Mouse (Mus musculus): ENCODE data around the gene Erbb4.

The Erbb4 gene

GRCm38 (mm10) chr1:69024858-69025257 lies 83.0 kb downstream of the Erbb4 start:
- no peak for DNase-seq (ENCODE audit: low spot score in 2 of 2)

- no peak for DNase-seq (ENCODE audit: low spot score in 2 of 2)
Observed at GRCm38 (mm10) chr1:69023157-69023925, 84.5 kb downstream of the Erbb4 start.

DNA sequence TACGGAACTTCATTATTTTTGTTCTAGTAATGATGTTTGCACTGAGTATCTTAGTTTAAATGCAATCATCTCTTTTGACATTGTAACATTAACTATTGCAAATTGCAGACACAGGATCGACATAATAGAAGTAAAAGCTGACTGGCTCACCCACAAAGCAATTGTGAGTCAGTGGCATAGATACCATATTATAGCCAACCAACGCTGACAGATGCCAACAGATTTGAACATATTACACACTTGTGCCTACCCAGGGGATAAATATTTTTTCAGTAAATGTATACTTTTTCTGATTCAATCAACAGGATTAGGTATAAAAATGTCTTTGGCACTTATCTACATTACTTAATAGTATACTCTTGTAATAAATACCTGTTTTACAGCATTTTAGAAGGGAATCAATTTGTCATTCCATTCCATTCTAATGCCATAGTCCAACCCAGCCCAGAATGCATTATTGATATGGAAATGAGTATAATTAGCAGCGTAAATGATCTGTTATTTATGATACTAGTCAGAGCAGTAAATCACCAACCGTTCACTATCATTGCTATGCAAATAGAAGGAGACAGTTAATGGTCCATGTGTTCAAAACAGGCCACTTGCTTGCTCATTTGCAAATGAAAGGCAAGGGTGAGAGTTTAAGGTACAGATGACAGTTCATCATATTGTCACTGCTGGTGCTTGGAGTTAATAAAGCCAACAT lies 97.9 kb downstream of the Erbb4 start:
- DNase-seq (ENCODE audit: low spot score in 2 of 2), result no peak

GRCm38 (mm10) chr1:69001371-69001770 lies 106.5 kb downstream of the Erbb4 start:
- DNase-seq (ENCODE audit: low spot score in 2 of 2), result no peak

- DNase-seq (ENCODE audit: low spot score in 2 of 2), result no peak
Observed at GRCm38 (mm10) chr1:68979251-68979650, 128.6 kb downstream of the Erbb4 start.

DNA sequence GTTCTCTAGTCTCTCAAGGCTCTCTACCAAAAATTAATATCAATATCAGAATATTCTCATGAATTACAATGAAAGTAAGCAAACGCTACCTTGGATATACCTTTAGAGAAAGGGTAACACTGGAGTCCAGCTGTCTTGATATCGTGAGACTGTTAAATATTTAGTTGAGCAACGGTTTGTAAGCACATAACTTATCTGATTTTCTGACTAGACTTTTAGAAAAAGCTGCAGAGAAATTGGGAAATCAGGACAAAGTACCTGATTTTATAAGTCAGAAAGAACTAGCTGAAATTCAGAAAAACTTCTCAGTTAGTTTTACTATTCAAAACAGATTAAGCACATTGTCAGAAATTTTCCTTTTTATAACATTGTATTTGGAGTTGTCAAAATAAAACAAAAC lies 129.3 kb downstream of the Erbb4 start:
- DNase-seq (ENCODE audit: low spot score in 2 of 2), result no peak

- DNase-seq (ENCODE audit: low spot score in 2 of 2), result no peak
Observed at GRCm38 (mm10) chr1:68973355-68974127, 134.3 kb downstream of the Erbb4 start.

DNA sequence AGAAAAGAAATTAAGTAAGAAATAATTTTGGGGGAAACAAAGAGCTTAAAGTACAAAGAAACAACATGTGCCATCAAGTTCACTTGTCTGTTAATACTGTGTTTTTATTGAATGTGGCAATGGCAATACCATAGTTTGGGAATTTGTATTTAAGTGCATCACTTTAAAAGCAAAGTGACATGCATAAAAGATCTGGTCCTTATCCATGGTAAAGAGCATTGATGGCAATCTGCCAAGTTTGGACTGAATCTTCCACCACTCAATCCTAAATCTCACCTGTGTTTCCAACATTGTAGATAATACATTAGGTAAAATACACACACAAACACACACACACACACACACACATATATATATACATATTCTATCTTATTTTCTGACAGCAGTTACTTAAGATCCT lies 143.7 kb downstream of the Erbb4 start:
- DNase-seq (ENCODE audit: low spot score in 2 of 2), result no peak

GRCm38 (mm10) chr1:68961365-68962116 lies 146.3 kb downstream of the Erbb4 start:
- DNase-seq (ENCODE audit: low spot score in 2 of 2), result no peak

DNA sequence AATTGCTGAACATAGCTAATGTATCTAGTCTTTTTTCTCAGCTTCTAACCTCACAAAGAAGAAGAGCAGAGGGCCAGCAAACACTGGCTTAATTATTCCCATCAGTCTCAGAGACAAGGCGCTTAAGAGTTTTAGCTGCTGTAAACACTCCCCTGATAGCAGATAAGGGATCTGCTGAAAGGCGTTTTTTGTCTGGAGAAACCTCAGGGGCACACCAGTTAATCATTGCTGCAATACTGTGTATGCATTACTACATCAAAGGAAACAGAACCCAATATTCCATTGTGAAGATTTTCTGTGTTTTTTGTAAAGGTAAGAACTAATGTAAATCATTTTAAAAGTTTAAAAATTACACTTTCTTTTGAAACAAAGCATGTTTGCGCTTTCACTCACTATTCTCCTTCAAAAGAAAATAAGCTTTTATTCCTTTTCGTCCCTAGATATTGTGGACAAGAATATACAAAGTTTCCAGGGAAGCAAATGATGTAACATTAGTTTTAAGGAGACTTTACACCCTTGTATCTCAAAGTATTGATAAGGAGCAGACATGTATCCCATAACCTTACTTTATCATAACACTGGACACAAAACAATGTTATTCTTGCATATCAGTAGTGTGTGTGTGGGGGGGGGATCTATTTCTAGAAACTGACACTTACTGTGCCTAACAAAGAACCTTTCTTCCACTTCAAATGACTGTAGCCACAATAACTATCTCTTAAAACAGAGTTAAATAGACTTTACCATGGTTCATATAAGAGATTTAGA lies 150.9 kb downstream of the Erbb4 start:
- no peak for DNase-seq (ENCODE audit: low spot score in 2 of 2)

DNA sequence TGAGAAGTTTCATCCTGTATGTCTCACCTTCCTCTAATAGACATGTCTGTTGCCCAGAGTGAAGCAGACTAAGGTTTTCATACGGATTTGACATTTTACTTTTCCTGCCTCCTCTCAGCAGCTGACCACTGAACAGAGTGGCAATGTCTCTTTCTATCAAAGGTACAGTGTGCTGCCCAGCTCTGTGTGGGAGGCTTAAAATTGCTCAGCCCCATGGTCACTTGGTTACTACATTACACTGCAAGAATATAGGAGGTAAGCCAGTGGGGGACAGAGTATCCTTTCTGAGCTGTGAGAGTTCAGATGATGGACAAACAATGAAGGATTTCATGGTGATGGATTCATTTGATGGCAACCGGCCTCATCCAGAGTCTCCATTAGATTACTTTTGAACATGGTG lies 152.4 kb downstream of the Erbb4 start:
- DNase-seq (ENCODE audit: low spot score in 2 of 2), result no peak

- DNase-seq (ENCODE audit: low spot score in 2 of 2), result no peak
Observed at GRCm38 (mm10) chr1:68943141-68943540, 164.7 kb downstream of the Erbb4 start.

- no peak for DNase-seq (ENCODE audit: low spot score in 2 of 2)
Observed at GRCm38 (mm10) chr1:68934804-68935203, 173.1 kb downstream of the Erbb4 start.

DNA sequence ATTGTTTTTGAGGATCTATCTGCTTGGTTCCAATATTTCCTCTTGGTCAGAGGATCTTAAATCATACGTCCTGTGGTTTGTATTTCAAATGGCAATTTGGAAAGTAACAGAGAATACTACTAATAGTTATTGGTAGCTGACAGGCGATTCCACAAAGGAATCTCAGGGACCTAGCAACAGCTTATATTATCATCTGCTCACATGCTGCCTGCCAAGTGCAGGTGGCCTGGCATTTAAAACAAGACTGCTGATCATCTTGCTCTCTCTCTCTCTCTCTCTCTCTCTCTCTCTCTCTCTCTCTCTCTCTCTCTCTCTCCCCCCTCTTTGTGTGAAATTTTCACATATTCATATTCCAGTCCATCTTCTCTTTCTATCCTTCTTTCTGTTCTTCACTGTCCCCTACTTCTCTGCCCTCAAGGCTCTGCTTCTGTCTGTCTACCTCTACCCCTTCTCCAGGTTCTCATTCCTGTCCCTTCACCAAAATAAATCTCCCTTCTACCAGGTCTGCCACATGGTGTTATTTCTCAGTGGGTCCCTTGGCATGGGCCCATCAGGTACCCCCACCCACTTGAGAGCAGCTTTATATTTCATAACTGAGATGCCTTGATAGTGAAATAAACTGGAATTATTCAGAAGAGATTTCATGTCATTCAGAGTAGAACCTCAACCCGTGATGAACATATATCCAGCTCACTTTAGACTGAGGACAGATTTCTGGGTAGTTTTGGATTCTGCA lies 174.4 kb downstream of the Erbb4 start:
- DNase-seq (ENCODE audit: low spot score in 2 of 2), result no peak

GRCm38 (mm10) chr1:68917828-68918227 lies 190.0 kb downstream of the Erbb4 start:
- DNase-seq (ENCODE audit: low spot score in 2 of 2), result no peak

DNA sequence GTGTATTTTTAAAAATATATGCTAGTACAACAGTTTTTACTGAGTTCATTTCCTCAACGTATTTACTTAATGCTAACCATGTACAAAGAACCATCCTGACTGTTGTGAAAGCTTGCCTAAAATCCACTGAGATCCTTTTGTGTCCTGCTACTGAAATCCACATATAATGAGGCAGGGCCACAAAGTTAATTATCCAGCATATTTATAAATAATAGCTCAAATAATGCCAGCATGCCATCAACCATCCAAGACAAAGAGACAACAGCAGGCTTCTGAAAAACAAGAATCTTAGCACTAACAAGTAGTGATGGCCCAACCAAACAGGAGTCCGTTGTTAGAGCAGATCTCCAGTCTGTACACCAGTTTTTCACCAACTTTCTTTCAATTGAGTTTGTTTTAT lies 215.8 kb downstream of the Erbb4 start:
- no peak for DNase-seq (ENCODE audit: low spot score in 2 of 2)

DNA sequence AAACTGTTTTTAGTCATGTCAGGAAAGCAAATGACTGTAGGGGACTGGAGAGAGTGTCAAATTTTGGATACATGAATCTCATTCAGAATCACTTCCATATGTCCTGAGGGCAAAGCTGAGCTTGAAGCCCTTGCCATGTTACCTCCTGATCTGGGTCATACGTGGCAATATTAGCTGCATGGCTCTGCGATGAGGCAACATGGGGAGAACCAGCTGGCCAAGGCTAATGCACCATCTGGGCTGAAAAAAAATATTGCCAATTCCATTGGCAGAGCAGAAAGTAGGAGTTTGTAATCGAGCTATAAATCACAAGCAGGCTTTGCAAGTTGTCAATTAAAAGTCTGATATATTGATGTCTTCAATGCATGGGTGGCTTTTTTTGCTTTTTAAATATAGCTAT lies 221.0 kb downstream of the Erbb4 start:
- DNase-seq (ENCODE audit: low spot score in 2 of 2), result no peak

DNA sequence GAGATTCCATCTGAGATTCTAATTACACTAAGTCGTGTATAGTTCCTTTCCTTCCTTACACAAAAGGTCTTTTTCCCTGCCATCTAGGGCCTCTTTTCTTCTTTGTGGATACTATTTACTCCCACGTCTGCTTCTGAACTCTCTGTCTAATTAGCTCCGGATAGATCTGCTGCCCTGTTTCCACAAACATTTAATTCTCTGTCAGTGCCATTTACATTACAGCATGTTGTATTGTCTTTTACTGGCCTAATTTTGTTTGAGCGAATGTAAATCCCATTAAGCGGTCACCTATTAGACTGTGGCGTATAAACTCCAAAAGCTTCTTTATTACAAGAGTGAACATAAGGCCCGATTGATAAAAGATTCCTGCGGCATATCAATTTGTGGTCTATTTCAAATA lies 232.9 kb downstream of the Erbb4 start:
- no peak for DNase-seq (ENCODE audit: low spot score in 2 of 2)

DNA sequence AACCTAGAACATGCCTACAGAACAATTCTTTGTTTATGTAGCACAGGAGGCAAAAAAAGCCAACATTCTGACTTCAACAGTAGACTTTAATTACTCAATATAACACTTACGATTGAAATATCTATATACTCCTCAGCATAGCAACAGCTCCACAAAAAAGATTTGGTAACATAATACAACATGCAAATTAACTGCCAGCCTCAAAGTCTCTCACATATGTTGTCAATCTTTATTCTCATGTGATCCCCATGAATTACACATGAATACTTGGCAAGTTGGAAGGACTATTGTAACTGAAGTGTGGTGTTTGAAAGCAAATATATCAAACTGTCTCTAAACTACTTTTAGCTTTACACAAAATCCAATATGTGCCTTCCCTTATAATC lies 234.2 kb downstream of the Erbb4 start:
- no peak for DNase-seq (ENCODE audit: low spot score in 2 of 2)

- no peak for DNase-seq (ENCODE audit: low spot score in 2 of 2)
Observed at GRCm38 (mm10) chr1:68872976-68873634, 234.8 kb downstream of the Erbb4 start.

All from spleen, postnatal 10 days (tissue).